Mouse (Mus musculus) urinary bladder, postnatal 4 days (tissue): ENCODE results near the gene Ndrg3.
"Not testable (repeated sequence)": the region's sequence is repeated elsewhere in the genome, so short reads cannot be mapped to it uniquely, and the experiment has no call there.

ENCODE experiments used
- DNase-seq, 2 experiments: peaks; one replicate each; pipeline ENCODE4 v3.0.0; 2021 to 2022; ENCODE audit warnings: low spot score in 2 of 2

Ndrg3 gene

GRCm38 (mm10) chr2:156937795-156938194, 54.1 kb downstream of the Ndrg3 start:
- no peak for DNase-seq

GRCm38 (mm10) chr2:156935005-156935404, 56.9 kb downstream of the Ndrg3 start:
- no peak for DNase-seq

GRCm38 (mm10) chr2:156933426-156933825, 58.4 kb downstream of the Ndrg3 start:
- DNase-seq, result no peak

- no peak for DNase-seq
These were observed 60.4 kb downstream of the Ndrg3 start for GRCm38 (mm10) chr2:156931421-156931820.

GRCm38 (mm10) chr2:156930549-156930948, 61.3 kb downstream of the Ndrg3 start:
- no peak for DNase-seq

GRCm38 (mm10) chr2:156929519-156930120, 62.2 kb downstream of the Ndrg3 start:
- DNase-seq, result no peak

- DNase-seq, result no peak
These were observed 63.2 kb downstream of the Ndrg3 start for GRCm38 (mm10) chr2:156928606-156929005.

GRCm38 (mm10) chr2:156927663-156928062, 64.2 kb downstream of the Ndrg3 start:
- DNase-seq, result no peak

- not testable (repeated sequence) for DNase-seq
These were observed 66.2 kb downstream of the Ndrg3 start for GRCm38 (mm10) chr2:156925611-156926010.

GRCm38 (mm10) chr2:156925075-156925474, 66.8 kb downstream of the Ndrg3 start:
- not testable (repeated sequence) for DNase-seq

- no peak for DNase-seq
These were observed 67.5 kb downstream of the Ndrg3 start for GRCm38 (mm10) chr2:156924210-156924898.

GRCm38 (mm10) chr2:156923057-156923456, 68.8 kb downstream of the Ndrg3 start:
- no peak for DNase-seq

- no peak for DNase-seq
These were observed 72.1 kb downstream of the Ndrg3 start for GRCm38 (mm10) chr2:156919796-156920195.

GRCm38 (mm10) chr2:156919191-156919590, 72.7 kb downstream of the Ndrg3 start:
- DNase-seq, result not testable (repeated sequence)

GRCm38 (mm10) chr2:156918562-156918961, 73.3 kb downstream of the Ndrg3 start:
- no peak for DNase-seq

- DNase-seq, result no peak
These were observed 75.3 kb downstream of the Ndrg3 start for GRCm38 (mm10) chr2:156916419-156917125.

- DNase-seq, result no peak
These were observed 76.3 kb downstream of the Ndrg3 start for GRCm38 (mm10) chr2:156915559-156915958.

- DNase-seq, result no peak
These were observed 78.7 kb downstream of the Ndrg3 start for GRCm38 (mm10) chr2:156913191-156913590.

GRCm38 (mm10) chr2:156905931-156906330, 85.9 kb downstream of the Ndrg3 start:
- not testable (repeated sequence) for DNase-seq

GRCm38 (mm10) chr2:156904976-156905717, 86.7 kb downstream of the Ndrg3 start:
- peak in 1 of 2 experiments; percentile 39 for DNase-seq

GRCm38 (mm10) chr2:156903367-156903766, 88.5 kb downstream of the Ndrg3 start:
- DNase-seq, result no peak

- DNase-seq, result not testable (repeated sequence)
These were observed 89.4 kb downstream of the Ndrg3 start for GRCm38 (mm10) chr2:156902411-156902810.
